Mouse (Mus musculus) forebrain, embryonic 15.5 days (tissue): ENCODE results near the gene 1700030J22Rik. TPM values are rescaled to one million over a fixed set of nuclear protein-coding genes. Genes with fewer than 3 reads are reported as not detected.

Experiments used
- ATAC-seq: fragments of 200-750 bp; cut with Nextera tagmentation; replicated peaks from 2 replicates; pipeline ENCODE4 v1.8.0; 2017; ENCODE audit warnings: mild to moderate bottlenecking, moderate TSS enrichment, moderate library complexity
- H3K27ac ChIP-seq: fragments of 300-500 bp; sonication (generic); replicated peaks from 2 replicates; pipeline ENCODE4 v1.5.1; 2015; ENCODE audit warnings: mild to moderate bottlenecking, inconsistent platforms
- H3K27me3 ChIP-seq: fragments of 300-500 bp; sonication (generic); 2 replicates; pipeline ENCODE4 v1.6.1; 2015; ENCODE audit warnings: inconsistent platforms
- H3K36me3 ChIP-seq: fragments of 300-500 bp; sonication (generic); 2 replicates; pipeline ENCODE4 v1.6.1; 2015; ENCODE audit warnings: mild to moderate bottlenecking, inconsistent platforms
- H3K4me1 ChIP-seq: fragments of 300-500 bp; sonication (generic); 2 replicates; pipeline ENCODE4 v1.6.1; 2015; ENCODE audit warnings: inconsistent platforms
- H3K4me2 ChIP-seq: fragments of 300-500 bp; sonication (generic); replicated peaks from 2 replicates; pipeline ENCODE4 v1.6.1; 2015; ENCODE audit warnings: mild to moderate bottlenecking, inconsistent platforms
- H3K4me3 ChIP-seq: fragments of 300-500 bp; sonication (generic); 2 replicates; pipeline ENCODE4 v1.5.1; 2015; ENCODE audit warnings: mild to moderate bottlenecking, inconsistent platforms
- H3K9ac ChIP-seq: fragments of 300-500 bp; sonication (generic); replicated peaks from 2 replicates; pipeline ENCODE4 v1.6.1; 2015; ENCODE audit warnings: mild to moderate bottlenecking, inconsistent platforms
- H3K9me3 ChIP-seq: fragments of 300-500 bp; sonication (generic); 2 replicates; pipeline ENCODE4 v1.6.1; 2016; ENCODE audit warnings: inconsistent platforms
- WGBS: fragments of 180-500 bp; shearing (Covaris S2); methylation state at CpG from one replicate; pipeline ENCODE4 v1.1.7; 2015; ENCODE audit warnings: mixed read lengths; 5-methylcytosine and 5-hydroxymethylcytosine counted together
- polyA plus RNA-seq: library from polyadenylated mRNA; unstranded; fragments of >200 nt; fragmentation: Nextera tagmentation; extraction: Ambion mirVana; gene quantifications from 2 replicates; pipeline ENCODE4 v1.2.1, GENCODE M21; 2015

Gene 1700030J22Rik
- polyA plus RNA-seq: 5.1 and 5.9 TPM in 2 replicates

DNA sequence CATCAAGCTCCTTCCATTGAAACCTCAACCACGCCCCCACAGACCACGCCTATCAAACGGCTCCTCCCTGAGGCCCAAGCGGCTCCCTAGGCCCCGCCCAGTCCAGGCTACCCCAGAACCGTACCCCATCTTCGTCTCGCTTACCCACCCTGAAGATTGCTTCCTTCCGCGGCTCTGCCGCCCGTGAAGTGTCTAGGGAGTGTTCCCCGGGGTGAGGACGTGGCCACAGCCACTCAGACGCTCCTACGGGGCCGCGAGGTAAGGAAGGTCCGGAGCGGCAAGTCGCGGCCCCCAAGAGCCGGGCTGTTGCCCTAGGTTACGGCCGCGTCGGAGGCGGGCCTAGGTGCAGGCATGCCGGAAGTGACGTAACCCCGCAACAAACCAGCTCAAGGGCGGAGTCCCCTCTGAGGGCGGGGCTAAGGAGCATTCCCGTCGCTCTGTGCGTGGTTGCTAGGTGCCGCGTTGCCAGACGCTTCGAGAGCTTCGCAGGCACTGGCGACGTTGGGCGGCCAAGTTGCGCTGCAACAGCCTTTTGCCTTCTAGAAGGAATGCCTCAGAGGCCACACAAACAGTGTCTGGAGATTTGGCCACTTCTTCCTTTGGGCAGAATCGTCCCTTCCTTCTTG lies at the start of gene 1700030J22Rik:
1700030J22Rik (minus strand) TSS at position 329 of the 626 bp plus-strand sequence.
- H3K9me3 ChIP-seq: no peaks in the 10 kb centered on the region
- WGBS: under 1% methylated on average over 44 of the region's 46 CpGs
- H3K4me2 ChIP-seq: peak within 1 kb of the TSS; percentile 69
- peak within 1 kb of the TSS; percentile 38 for H3K9ac ChIP-seq
- H3K27me3 ChIP-seq: no peaks in the 10 kb centered on the region
- ATAC-seq: peak; percentile 99
- H3K4me3 ChIP-seq: peak within 1 kb of the TSS; percentile 74
- H3K4me1 ChIP-seq: peaks cover 12% of the 10 kb centered on the region
- H3K36me3 ChIP-seq: no peaks in the 10 kb centered on the region
- peak within 1 kb of the TSS; percentile 49 for H3K27ac ChIP-seq

GRCm38 (mm10) chr8:117027601-117028000 lies 48.8 kb upstream of the 1700030J22Rik start:
- no peak overlapping the region for H3K4me3 ChIP-seq
- H3K9me3 ChIP-seq: no peaks in the 10 kb centered on the region
- no peak overlapping the region for H3K27ac ChIP-seq
- no peak overlapping the region for H3K4me2 ChIP-seq
- H3K9ac ChIP-seq: no peak overlapping the region
- H3K36me3 ChIP-seq: no peaks in the 10 kb centered on the region
- no peaks in the 10 kb centered on the region for H3K4me1 ChIP-seq
- no peak for ATAC-seq
- no peaks in the 10 kb centered on the region for H3K27me3 ChIP-seq
- WGBS: 86% methylated on average over 5 of the region's 5 CpGs

DNA sequence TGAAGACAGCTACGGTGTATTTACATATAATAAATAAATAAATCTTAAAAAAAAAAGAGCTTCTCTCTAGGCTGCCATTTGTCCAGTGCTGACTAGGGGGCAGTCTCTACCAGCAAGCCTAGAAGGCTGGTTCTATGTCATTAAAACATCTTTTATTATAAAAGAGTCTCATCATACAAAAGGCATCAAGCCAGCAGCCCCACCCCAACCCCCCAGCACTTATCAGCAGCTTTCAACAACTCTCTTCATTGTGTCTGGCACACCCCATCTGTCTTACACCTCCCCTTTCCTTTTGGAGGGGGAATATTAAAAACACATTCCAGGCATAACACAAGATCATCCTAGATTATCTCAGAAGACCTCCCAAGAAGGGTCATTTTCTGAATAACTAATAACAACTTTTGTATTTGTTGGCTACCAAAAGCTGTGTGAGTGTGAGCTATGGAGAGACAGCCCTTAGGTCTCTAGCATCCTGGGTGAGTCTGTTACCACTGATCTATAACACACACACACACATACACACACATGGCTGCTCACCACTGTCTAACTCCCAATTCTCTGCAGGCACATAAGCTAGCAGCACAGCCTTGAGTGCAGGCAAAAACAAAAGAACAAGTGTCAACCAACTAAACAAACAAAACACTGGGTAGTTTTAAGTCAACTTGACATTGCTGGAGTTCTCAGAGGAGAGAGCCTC lies 43.7 kb upstream of the 1700030J22Rik start:
- H3K4me2 ChIP-seq: no peak overlapping the region
- H3K4me3 ChIP-seq: no peak overlapping the region
- ATAC-seq: no peak
- no peak overlapping the region for H3K9ac ChIP-seq
- no peak overlapping the region for H3K27ac ChIP-seq
- WGBS: 74% methylated on average over 1 of the region's 1 CpGs
- H3K9me3 ChIP-seq: no peaks in the 10 kb centered on the region
- H3K27me3 ChIP-seq: no peaks in the 10 kb centered on the region
- peaks cover 4% of the 10 kb centered on the region; the same call in 1 of the 2 replicates for H3K4me1 ChIP-seq
- H3K36me3 ChIP-seq: no peaks in the 10 kb centered on the region

GRCm38 (mm10) chr8:117019323-117020275 lies 40.8 kb upstream of the 1700030J22Rik start:
- WGBS: 81% methylated on average over 18 of the region's 18 CpGs
- ATAC-seq: no peak
- H3K4me3 ChIP-seq: no peak overlapping the region
- no peak overlapping the region for H3K9ac ChIP-seq
- H3K4me1 ChIP-seq: peaks cover 4% of the 10 kb centered on the region; the same call in 1 of the 2 replicates
- H3K27me3 ChIP-seq: no peaks in the 10 kb centered on the region
- peak overlapping the region; percentile 16 for H3K27ac ChIP-seq
- H3K4me2 ChIP-seq: no peak overlapping the region
- H3K9me3 ChIP-seq: no peaks in the 10 kb centered on the region
- no peaks in the 10 kb centered on the region for H3K36me3 ChIP-seq

DNA sequence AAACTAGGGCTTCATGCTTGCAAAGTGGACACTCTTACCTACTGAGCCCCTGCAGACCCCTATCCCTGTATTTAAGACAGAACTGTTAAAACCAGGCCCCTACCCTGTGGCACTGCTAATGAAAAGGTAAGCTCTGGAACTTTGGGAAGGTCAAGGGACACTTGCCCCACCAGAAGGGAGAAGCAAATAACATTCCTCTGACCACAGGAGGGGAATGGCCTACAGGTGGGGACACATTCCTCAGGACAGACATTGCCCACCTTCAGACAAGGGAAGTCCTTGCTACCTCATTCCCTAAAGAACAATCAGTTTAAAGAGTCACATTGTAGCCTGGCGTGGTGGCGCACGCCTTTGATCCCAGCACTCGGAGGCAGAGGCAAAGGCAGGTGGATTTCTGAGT lies 39.1 kb upstream of the 1700030J22Rik start:
- Histone ChIP-seq H3K27ac (no peak overlapping the region), H3K4me2 (no peak overlapping the region), H3K9ac (no peak overlapping the region), H3K4me3 (no peak overlapping the region), H3K4me1 (peaks cover 4% of the 10 kb centered on the region; the same call in 1 of the 2 replicates), H3K9me3 (no peaks in the 10 kb centered on the region), H3K27me3 (no peaks in the 10 kb centered on the region), H3K36me3 (no peaks in the 10 kb centered on the region)
- 90% methylated on average over 4 of the region's 4 CpGs for WGBS
- ATAC-seq: no peak

DNA sequence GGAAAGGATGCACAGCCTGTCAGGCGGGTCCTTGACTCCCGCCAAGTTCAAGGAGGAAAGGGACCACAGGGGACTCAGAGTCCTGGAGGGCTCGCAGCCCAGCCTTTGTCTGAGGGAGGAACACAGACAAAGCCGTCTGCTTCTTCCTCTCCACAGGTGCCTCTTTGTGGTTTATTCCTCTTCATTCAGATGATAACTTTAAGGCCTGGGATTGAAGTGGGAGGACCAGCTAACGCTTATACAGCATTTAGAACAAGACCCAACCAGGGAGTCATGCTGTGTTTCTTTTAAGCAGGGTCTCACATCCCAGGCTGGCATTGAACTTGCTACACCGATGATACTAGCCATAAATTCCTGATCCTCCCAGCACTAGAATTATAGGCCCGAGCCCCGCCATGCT lies 38.2 kb upstream of the 1700030J22Rik start:
- H3K27ac ChIP-seq: no peak overlapping the region
- no peak for ATAC-seq
- H3K36me3 ChIP-seq: no peaks in the 10 kb centered on the region
- H3K4me2 ChIP-seq: no peak overlapping the region
- H3K27me3 ChIP-seq: no peaks in the 10 kb centered on the region
- no peak overlapping the region for H3K9ac ChIP-seq
- H3K9me3 ChIP-seq: no peaks in the 10 kb centered on the region
- 36% methylated on average over 8 of the region's 8 CpGs for WGBS
- H3K4me1 ChIP-seq: peaks cover 4% of the 10 kb centered on the region; the same call in 1 of the 2 replicates
- H3K4me3 ChIP-seq: no peak overlapping the region

DNA sequence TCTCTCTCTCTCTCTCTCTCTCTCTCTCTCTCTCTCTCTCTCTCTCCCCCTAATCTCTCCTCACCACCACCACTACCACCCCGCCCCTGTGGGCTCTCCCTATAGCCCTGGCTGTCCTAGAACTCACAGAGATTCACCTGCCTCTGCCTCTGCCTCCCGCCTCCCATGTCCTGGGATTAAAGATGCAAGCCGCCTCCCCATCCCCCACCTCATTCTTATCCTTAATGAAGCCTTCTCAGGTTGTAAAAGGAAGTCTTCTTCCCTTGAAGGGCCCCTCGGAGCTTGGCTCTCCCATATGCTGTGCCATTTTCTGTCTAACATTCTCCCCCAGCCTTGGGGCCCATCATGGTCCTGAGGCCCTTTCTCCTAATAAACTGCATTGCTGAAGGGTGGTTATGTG lies 36.9 kb upstream of the 1700030J22Rik start:
- no peak overlapping the region for H3K9ac ChIP-seq
- H3K4me2 ChIP-seq: no peak overlapping the region
- peaks cover 4% of the 10 kb centered on the region; the same call in 1 of the 2 replicates for H3K4me1 ChIP-seq
- H3K27ac ChIP-seq: no peak overlapping the region
- 55% methylated on average over 4 of the region's 4 CpGs for WGBS
- no peak overlapping the region for H3K4me3 ChIP-seq
- no peak for ATAC-seq
- H3K36me3 ChIP-seq: no peaks in the 10 kb centered on the region
- H3K9me3 ChIP-seq: no peaks in the 10 kb centered on the region
- H3K27me3 ChIP-seq: no peaks in the 10 kb centered on the region

GRCm38 (mm10) chr8:117011366-117011765 lies 32.6 kb upstream of the 1700030J22Rik start:
- WGBS: 85% methylated on average over 9 of the region's 9 CpGs
- no peak overlapping the region for H3K9ac ChIP-seq

GRCm38 (mm10) chr8:116994016-116994716 lies 15.4 kb upstream of the 1700030J22Rik start:
- no peak for ATAC-seq
- peaks cover 16% of the 10 kb centered on the region for H3K4me1 ChIP-seq
- H3K9me3 ChIP-seq: no peaks in the 10 kb centered on the region
- H3K4me2 ChIP-seq: peak overlapping the region; percentile 88
- 63% methylated on average over 11 of the region's 11 CpGs for WGBS
- 0 out of 2 replicates have a peak overlapping the region, but pooled peaks have one; percentile 16 for H3K27ac ChIP-seq
- H3K4me3 ChIP-seq: peak overlapping the region; percentile 57
- no peaks in the 10 kb centered on the region for H3K27me3 ChIP-seq
- H3K9ac ChIP-seq: peak overlapping the region; percentile 44; the same call in 1 of the 2 replicates
- no peaks in the 10 kb centered on the region for H3K36me3 ChIP-seq

More at GRCm38 (mm10) chr8:117011366-117011765, 32.6 kb upstream of the 1700030J22Rik start:
- no peaks in the 10 kb centered on the region for H3K9me3 ChIP-seq
- ATAC-seq: no peak
- H3K4me3 ChIP-seq: no peak overlapping the region
- H3K4me1 ChIP-seq: no peaks in the 10 kb centered on the region
- H3K36me3 ChIP-seq: no peaks in the 10 kb centered on the region
- H3K27me3 ChIP-seq: no peaks in the 10 kb centered on the region
- no peak overlapping the region for H3K4me2 ChIP-seq
- H3K27ac ChIP-seq: no peak overlapping the region

DNA sequence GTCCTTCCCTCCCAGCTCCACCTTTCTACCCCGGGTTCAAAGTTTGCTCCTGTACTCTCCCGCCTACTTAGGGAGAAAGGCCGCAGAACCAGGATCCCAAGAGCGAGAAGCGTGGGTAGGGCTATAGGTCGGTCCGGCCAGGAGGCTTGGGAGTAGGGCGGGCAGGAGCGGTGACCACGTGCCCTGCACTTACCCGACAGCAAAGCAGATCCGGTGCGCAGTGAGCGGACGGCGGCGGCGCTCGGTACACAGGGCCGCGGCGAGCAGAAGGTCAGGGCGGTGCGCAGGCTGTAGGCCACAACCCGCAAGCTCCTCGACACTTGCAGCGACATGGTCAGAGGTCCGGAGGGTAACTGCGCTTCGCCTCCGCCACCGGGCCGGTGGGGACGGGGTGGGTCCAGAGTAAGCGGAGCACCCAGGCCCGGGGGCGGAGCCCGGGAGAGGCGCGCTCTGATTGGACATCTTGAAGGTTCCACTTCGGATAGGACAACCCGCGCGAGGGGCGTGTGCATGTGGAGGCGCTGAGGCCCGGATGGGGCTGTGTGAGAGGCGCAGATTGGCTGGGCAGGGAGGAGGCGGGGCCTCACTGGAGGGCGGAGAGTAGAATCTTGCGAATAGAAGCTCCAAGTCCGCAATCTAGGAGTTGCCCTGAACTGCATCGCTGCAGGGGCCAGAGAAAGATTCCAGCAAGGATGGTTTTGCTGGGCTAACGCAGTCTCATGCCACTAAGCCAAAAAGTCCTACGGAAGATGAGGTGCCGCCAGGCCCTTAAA lies 14.5 kb upstream of the 1700030J22Rik start, which contains the start of gene Gcsh:
Gcsh (minus strand) TSS at position 443 of the 773 bp plus-strand sequence.
- Histone ChIP-seq H3K4me2 (peak within 1 kb of the TSS; percentile 88), H3K27me3 (no peaks in the 10 kb centered on the region), H3K4me3 (peak within 1 kb of the TSS; percentile 57), H3K9me3 (no peaks in the 10 kb centered on the region), H3K36me3 (no peaks in the 10 kb centered on the region), H3K4me1 (peaks cover 16% of the 10 kb centered on the region), H3K27ac (peak within 1 kb of the TSS; percentile 16; the same call in 1 of the 2 replicates), H3K9ac (peak within 1 kb of the TSS; percentile 49)
- under 1% methylated on average over 56 of the region's 56 CpGs for WGBS
- peak; percentile 100 for ATAC-seq
